Mouse (Mus musculus) myocyte (in vitro differentiated cells): ENCODE measurements around the gene 4930455H04Rik. TPM values are rescaled to one million over a fixed set of nuclear protein-coding genes. Genes with fewer than 3 reads are reported as not detected.

Source experiments
- H3K27me3 ChIP-seq: one replicate; pipeline ENCODE4 v1.6.1; 2011; ENCODE audit not compliant: control insufficient read depth, insufficient read depth, insufficient read length
- H3K36me3 ChIP-seq: one replicate; pipeline ENCODE4 v1.6.1; 2011; ENCODE audit not compliant: control insufficient read depth, insufficient read depth
- H3K4me2 ChIP-seq: one replicate; pipeline ENCODE4 v1.6.1; 2011; ENCODE audit warnings: low read depth, control low read depth
- H3K4me3 ChIP-seq: one replicate; pipeline ENCODE4 v1.5.1; 2011; ENCODE audit warnings: mild to moderate bottlenecking, control low read depth, moderate library complexity
- H3K79me2 ChIP-seq: one replicate; pipeline ENCODE4 v1.6.1; 2011; ENCODE audit not compliant: control insufficient read depth, insufficient read depth
- H3ac ChIP-seq: one replicate; pipeline ENCODE4 v1.6.1; 2011; ENCODE audit not compliant: control insufficient read depth, insufficient read length
- CEBPB ChIP-seq: IDR thresholded peaks from 2 replicates; pipeline ENCODE4 v1.6.1; 2011; ENCODE audit warnings: mild to moderate bottlenecking, moderate library complexity; ENCODE audit not compliant: poor library complexity, insufficient read depth, severe bottlenecking
- E2F4 ChIP-seq: IDR thresholded peaks from one replicate; pipeline ENCODE4 v1.6.1; 2011; ENCODE audit warnings: mild to moderate bottlenecking, control low read depth, moderate library complexity; ENCODE audit not compliant: insufficient read depth
- MAX ChIP-seq: IDR thresholded peaks from one replicate; pipeline ENCODE4 v1.6.1; 2011; ENCODE audit warnings: low read depth, mild to moderate bottlenecking, control low read depth
- MYOD1 ChIP-seq, 3 experiments: IDR thresholded peaks; one replicate each; pipeline ENCODE4 v1.6.1; 2011; ENCODE audit warnings: control low read depth in 2 of 3, low read depth in 2 of 3, mild to moderate bottlenecking in 2 of 3, moderate library complexity in 1 of 3; ENCODE audit not compliant: insufficient read length in 2 of 3, control insufficient read depth in 1 of 3
- MYOG ChIP-seq, 3 experiments: IDR thresholded peaks; one replicate each; pipeline ENCODE4 v1.6.1; 2011; ENCODE audit warnings: control low read depth in 2 of 3, low read depth in 2 of 3, mild to moderate bottlenecking in 2 of 3; ENCODE audit not compliant: insufficient read length in 2 of 3, control insufficient read depth in 1 of 3, insufficient read depth in 1 of 3
- POLR2A ChIP-seq: IDR thresholded peaks from one replicate; pipeline ENCODE4 v1.6.1; 2011; ENCODE audit warnings: low read depth, mild to moderate bottlenecking, control low read depth, moderate library complexity; ENCODE audit not compliant: insufficient read length
- POLR2AphosphoS2 ChIP-seq: IDR thresholded peaks from one replicate; pipeline ENCODE4 v1.6.1; 2011; ENCODE audit warnings: low read depth, control low read depth; ENCODE audit not compliant: insufficient read length
- REST ChIP-seq: IDR thresholded peaks from one replicate; pipeline ENCODE4 v1.6.1; 2011; ENCODE audit warnings: mild to moderate bottlenecking, control low read depth, moderate library complexity; ENCODE audit not compliant: insufficient read depth, insufficient read length
- SRF ChIP-seq: IDR thresholded peaks from one replicate; pipeline ENCODE4 v1.6.1; 2011; ENCODE audit warnings: low read depth; ENCODE audit not compliant: control insufficient read depth, insufficient read length
- TCF12 ChIP-seq: IDR thresholded peaks from one replicate; pipeline ENCODE4 v1.6.1; 2011; ENCODE audit warnings: mild to moderate bottlenecking, control low read depth; ENCODE audit not compliant: poor library complexity, insufficient read depth, severe bottlenecking
- TCF3 ChIP-seq: IDR thresholded peaks from one replicate; pipeline ENCODE4 v1.6.1; 2011; ENCODE audit warnings: low read depth, control low read depth; ENCODE audit not compliant: insufficient read length
- USF1 ChIP-seq: IDR thresholded peaks from one replicate; pipeline ENCODE4 v1.6.1; 2011; ENCODE audit warnings: low read depth, mild to moderate bottlenecking, control low read depth, moderate library complexity
- polyA plus RNA-seq: library from polyadenylated mRNA; unstranded; fragments of >200 nt; fragmentation: generic; extraction: Trizol; gene quantifications from one replicate; pipeline ENCODE4 v1.2.1, GENCODE M21; 2012; ENCODE audit warnings: missing spikeins

Gene 4930455H04Rik
- polyA plus RNA-seq, 1 experiment = not detected

DNA sequence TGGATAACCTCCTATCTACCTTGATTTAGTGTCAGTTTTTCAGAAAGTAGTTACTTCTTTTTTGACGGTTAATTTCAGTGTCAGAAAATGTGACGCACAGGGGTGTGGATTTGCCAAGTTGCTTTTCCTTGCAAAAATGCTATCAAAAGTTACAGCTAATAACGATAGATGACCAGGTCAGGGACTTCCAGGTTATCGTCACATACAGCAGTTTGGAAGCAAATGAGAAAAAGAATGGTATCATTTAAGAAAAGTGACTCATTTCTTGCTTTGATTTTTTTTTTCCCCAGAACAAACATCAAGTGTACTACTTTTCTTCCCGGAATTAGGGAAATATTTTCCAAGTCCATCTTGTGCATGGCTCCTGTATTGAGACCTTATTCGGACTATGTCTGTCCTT, 631 bp upstream of the 4930455H04Rik start:
- no peaks in the 10 kb centered on the region for H3K27me3 ChIP-seq
- H3K79me2 ChIP-seq = no peaks in the 10 kb centered on the region
- H3K4me2 ChIP-seq = no peak overlapping the region
- no peak overlapping the region for H3ac ChIP-seq
- TF ChIP-seq TCF3 (no peak), TCF12 (no peak), USF1 (no peak), MYOG (IDR thresholded peaks at IDR 0.05; ENCODE audit: control insufficient read depth in 1 of 3, insufficient read depth in 1 of 3, insufficient read length in 2 of 3, low read depth in 2 of 3) (no peak), E2F4 (no peak), MYOD1 (IDR thresholded peaks at IDR 0.05; ENCODE audit: control insufficient read depth in 1 of 3, insufficient read length in 2 of 3, low read depth in 2 of 3) (no peak), CEBPB (no peak), POLR2AphosphoS2 (no peak), REST (no peak), POLR2A (no peak), SRF (no peak)
- H3K36me3 ChIP-seq = no peaks in the 10 kb centered on the region
- H3K4me3 ChIP-seq = no peak overlapping the region

DNA sequence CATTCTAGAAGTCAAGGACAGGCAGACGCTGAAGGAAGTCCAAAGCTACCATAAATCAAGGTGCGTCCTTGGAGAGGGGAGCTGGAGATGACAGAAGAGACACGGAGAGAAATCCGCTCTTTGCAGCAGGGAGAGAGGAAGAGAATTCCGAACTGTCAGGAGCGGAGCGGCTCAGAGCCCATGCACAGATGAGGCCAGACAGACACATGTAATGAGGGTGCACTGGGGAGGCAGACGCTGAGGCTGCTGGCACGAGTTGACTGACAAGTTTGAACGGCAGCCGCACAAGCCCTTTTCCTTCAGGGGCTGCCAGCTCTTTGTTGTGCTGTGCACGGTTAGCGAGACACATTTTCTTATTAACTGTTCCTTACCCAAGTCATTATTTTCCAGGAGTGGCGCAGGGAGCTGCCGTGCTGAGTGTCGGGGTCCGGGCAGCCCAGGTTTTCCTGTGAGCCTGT, 502 bp downstream of the 4930455H04Rik start, which contains the start of gene Palmd:
Gene Palmd (minus strand): TSS at position 448 of the 458 bp plus-strand sequence.
- no peak for TF ChIP-seq CEBPB
- no peak for TF ChIP-seq POLR2A
- TF ChIP-seq MYOG (IDR thresholded peaks at IDR 0.05; ENCODE audit: control insufficient read depth in 1 of 3, insufficient read depth in 1 of 3, insufficient read length in 2 of 3, low read depth in 2 of 3) = no peak
- no peak for TF ChIP-seq REST
- no peak for TF ChIP-seq TCF12
- no peak for TF ChIP-seq USF1
- no peak for TF ChIP-seq MYOD1 (IDR thresholded peaks at IDR 0.05; ENCODE audit: control insufficient read depth in 1 of 3, insufficient read length in 2 of 3, low read depth in 2 of 3)
- no peak for TF ChIP-seq MAX
- TF ChIP-seq E2F4 = no peak
- no peak for TF ChIP-seq SRF
- TF ChIP-seq POLR2AphosphoS2 = no peak
- TF ChIP-seq TCF3 = no peak
- no peaks in the 10 kb centered on the region for H3K36me3 ChIP-seq
- H3K4me2 ChIP-seq = peak within 1 kb of the TSS; percentile 1
- H3ac ChIP-seq = no peak within 1 kb of the TSS
- no peaks in the 10 kb centered on the region for H3K27me3 ChIP-seq
- no peak within 1 kb of the TSS for H3K4me3 ChIP-seq
- no peaks in the 10 kb centered on the region for H3K79me2 ChIP-seq

DNA sequence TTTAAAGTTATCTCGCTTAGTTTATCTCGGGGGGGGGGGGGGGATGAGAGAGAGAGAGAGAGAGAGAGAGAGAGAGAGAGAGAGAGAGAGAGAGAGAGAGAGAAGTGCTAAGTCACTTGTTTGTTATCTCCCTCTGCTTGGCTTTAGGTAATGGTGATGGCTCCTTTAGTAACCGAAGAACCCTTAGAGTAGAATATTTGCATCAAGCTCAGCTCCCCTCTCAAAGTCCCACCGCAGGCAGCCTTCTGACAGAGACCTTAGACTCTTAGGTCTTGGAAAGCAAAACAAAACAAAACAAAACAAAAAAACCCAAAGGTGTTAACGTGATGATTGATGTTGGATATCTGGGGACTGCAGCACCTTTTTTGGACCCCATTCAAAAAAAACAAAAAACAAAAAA, 936 bp downstream of the 4930455H04Rik start:
- no peak for TF ChIP-seq TCF12

GRCm38 (mm10) chr3:116969786-116970185, 1.7 kb downstream of the 4930455H04Rik start:
- Histone ChIP-seq H3K4me3 (no peak overlapping the region), H3K27me3 (no peaks in the 10 kb centered on the region), H3K36me3 (no peaks in the 10 kb centered on the region), H3K79me2 (no peaks in the 10 kb centered on the region), H3ac (no peak overlapping the region), H3K4me2 (no peak overlapping the region)
- TF ChIP-seq MYOG (IDR thresholded peaks at IDR 0.05; ENCODE audit: control insufficient read depth in 1 of 3, insufficient read depth in 1 of 3, insufficient read length in 2 of 3, low read depth in 2 of 3) (no peak), TCF3 (no peak), SRF (no peak), REST (no peak), POLR2AphosphoS2 (no peak), TCF12 (no peak), CEBPB (no peak)

More for the DNA sequence above, 936 bp downstream of the 4930455H04Rik start:
- no peaks in the 10 kb centered on the region for H3K27me3 ChIP-seq
- no peaks in the 10 kb centered on the region for H3K79me2 ChIP-seq
- no peak overlapping the region for H3ac ChIP-seq
- no peak overlapping the region for H3K4me3 ChIP-seq
- H3K36me3 ChIP-seq = no peaks in the 10 kb centered on the region
- H3K4me2 ChIP-seq = no peak overlapping the region

- H3K79me2 ChIP-seq = no peaks in the 10 kb centered on the region
- no peak overlapping the region for H3K4me3 ChIP-seq
- H3K4me2 ChIP-seq = no peak overlapping the region
- H3ac ChIP-seq = no peak overlapping the region
- no peak for TF ChIP-seq MYOD1 (IDR thresholded peaks at IDR 0.05; ENCODE audit: control insufficient read depth in 1 of 3, insufficient read length in 2 of 3, low read depth in 2 of 3)
- no peak for TF ChIP-seq POLR2A
- TF ChIP-seq TCF3 = no peak
- TF ChIP-seq E2F4 = no peak
- peak; percentile 36 for TF ChIP-seq TCF12
- no peak for TF ChIP-seq USF1
- no peak for TF ChIP-seq POLR2AphosphoS2
- TF ChIP-seq CEBPB = no peak
- peak in 2 of 3 experiments; percentile 13 to 58 for TF ChIP-seq MYOG (IDR thresholded peaks at IDR 0.05; ENCODE audit: control insufficient read depth in 1 of 3, insufficient read depth in 1 of 3, insufficient read length in 2 of 3, low read depth in 2 of 3)
- H3K36me3 ChIP-seq = no peaks in the 10 kb centered on the region
- H3K27me3 ChIP-seq = no peaks in the 10 kb centered on the region
Measured at GRCm38 (mm10) chr3:116981811-116982575, 13.9 kb downstream of the 4930455H04Rik start.
